Mouse (Mus musculus): ENCODE data around the gene Itgb3bp. TPM values are rescaled to one million over a fixed set of nuclear protein-coding genes. Genes with fewer than 3 reads are reported as not detected.

Gene Itgb3bp
- polyA plus RNA-seq (2012; rRNA removed): 0.92 and 1.1 TPM in 2 replicates

DNA sequence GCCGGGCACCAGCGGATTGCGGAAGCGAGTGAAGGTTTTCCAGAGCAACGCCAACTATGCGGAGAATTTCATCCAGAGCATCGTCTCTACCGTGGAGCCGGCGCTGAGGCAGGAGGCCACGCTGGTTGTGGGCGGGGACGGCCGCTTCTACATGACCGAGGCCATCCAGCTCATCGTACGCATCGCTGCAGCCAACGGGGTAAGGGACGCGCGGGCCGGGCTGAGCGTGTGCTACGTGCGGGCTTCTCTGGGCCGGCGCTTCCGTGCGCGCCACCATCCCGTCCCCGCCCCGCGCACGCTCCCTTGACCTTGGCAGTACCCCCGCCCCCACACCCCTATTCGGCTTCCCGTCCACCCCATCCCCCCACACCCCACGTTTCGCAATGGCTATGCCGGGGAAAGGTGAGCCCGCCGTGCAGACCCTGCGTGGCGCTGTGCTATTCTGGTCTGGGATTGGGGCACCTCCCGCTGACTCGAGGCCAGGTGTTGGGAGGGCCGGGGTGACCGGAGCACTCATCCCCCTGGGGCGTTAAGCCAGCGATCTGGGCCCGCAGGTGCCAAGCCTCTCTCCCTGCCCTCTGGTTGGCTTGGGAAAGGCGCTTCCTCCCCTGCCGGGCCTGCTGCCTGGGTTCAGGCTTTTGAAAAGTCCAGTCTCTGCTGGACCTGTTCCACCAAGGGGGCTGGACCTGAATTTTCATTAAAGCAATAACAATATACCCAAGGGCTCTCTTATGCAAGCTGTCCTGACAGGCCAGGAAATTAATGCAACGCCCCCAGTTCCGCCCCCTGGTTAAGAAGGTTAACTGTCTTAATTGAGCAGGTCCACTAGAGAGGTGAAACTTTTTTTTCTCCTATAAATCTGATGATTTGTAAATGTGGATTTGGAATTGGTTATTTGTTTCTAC lies at the start of gene Itgb3bp:
Itgb3bp (minus strand) TSS at position 201 of the 905 bp plus-strand sequence.
- peak within 1 kb of the TSS; percentile 93 for H3K4me3 ChIP-seq (ENCODE audit: control insufficient read depth, insufficient read depth, low read length)
- H3K27me3 ChIP-seq (ENCODE audit: control insufficient read depth, insufficient read depth, low read length): no peaks in the 10 kb centered on the region
- DNase-seq: peak; percentile 70
- TF ChIP-seq POLR2A (IDR thresholded peaks at IDR 0.05; ENCODE audit: control insufficient read depth, extremely low read depth, insufficient read depth, low read length, poor library complexity) (peak; percentile 44; the same call in 1 of the 2 replicates), CTCF (IDR thresholded peaks at IDR 0.05; ENCODE audit: borderline replicate concordance, control insufficient read depth, extremely low read depth, insufficient read depth, low read length, poor library complexity) (no peak)
- H3K27ac ChIP-seq (ENCODE audit: control insufficient read depth, insufficient read depth, low read length): peak within 1 kb of the TSS; percentile 17
- H3K4me1 ChIP-seq (replicated peaks; ENCODE audit: control insufficient read depth, insufficient read depth, low read length): peaks cover 6% of the 10 kb centered on the region; the same call in 1 of the 2 replicates
- under 1% methylated on average over 57 of the region's 57 CpGs for WGBS
- no peaks in the 10 kb centered on the region for H3K36me3 ChIP-seq (ENCODE audit: control insufficient read depth, insufficient read depth, low read length)

DNA sequence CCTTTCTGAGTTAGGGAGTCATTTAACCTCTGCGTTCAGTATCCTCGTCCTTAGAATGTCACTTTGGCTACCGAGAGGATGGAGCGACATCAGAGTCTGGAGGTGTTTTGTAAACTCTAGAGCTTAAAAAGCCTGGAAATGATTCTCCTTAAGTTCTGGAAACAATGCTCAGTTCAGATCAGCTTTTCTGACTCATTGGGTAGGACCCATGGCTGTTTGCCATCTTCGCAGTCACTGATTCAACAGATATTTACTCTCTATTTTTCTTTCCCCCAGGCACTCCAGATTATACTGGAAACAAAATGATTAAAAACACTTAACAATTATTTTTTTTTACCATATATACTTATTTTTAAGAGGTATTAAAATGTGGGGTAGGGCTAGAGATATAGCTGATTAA lies 49.7 kb upstream of the Itgb3bp start:
- WGBS: 96% methylated on average over 5 of the region's 5 CpGs
- no peak overlapping the region for H3K4me3 ChIP-seq (ENCODE audit: control insufficient read depth, insufficient read depth, low read length)
- no peaks in the 10 kb centered on the region for H3K4me1 ChIP-seq (replicated peaks; ENCODE audit: control insufficient read depth, insufficient read depth, low read length)
- DNase-seq: no peak
- H3K36me3 ChIP-seq (ENCODE audit: control insufficient read depth, insufficient read depth, low read length): no peaks in the 10 kb centered on the region
- H3K27ac ChIP-seq (ENCODE audit: control insufficient read depth, insufficient read depth, low read length): no peak overlapping the region
- no peaks in the 10 kb centered on the region for H3K27me3 ChIP-seq (ENCODE audit: control insufficient read depth, insufficient read depth, low read length)
- no peak for TF ChIP-seq POLR2A (IDR thresholded peaks at IDR 0.05; ENCODE audit: control insufficient read depth, extremely low read depth, insufficient read depth, low read length, poor library complexity)
- no peak for TF ChIP-seq CTCF (IDR thresholded peaks at IDR 0.05; ENCODE audit: borderline replicate concordance, control insufficient read depth, extremely low read depth, insufficient read depth, low read length, poor library complexity)

DNA sequence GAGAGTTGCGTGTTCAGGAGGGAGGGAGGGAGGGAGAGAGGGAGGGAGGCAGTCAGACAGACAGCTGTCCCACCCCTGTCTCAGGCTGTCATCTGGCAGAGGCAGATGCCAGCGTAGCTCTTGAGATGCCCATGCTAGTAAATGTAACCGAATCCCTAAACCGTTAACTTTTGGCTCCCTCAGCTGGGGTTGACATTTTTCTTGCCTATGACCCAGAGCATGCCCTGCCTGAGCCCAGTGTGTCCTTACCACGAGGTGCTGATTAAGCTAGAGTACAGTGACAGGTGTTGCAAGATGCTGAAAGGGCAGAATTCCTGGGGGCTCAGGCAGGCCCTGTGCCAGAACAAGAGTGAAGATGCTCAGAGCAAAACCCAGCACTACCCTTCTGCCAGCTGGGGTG lies 44.8 kb upstream of the Itgb3bp start:
- Histone ChIP-seq H3K4me1 (replicated peaks; ENCODE audit: control insufficient read depth, insufficient read depth, low read length) (no peaks in the 10 kb centered on the region), H3K27ac (ENCODE audit: control insufficient read depth, insufficient read depth, low read length) (no peak overlapping the region), H3K4me3 (ENCODE audit: control insufficient read depth, insufficient read depth, low read length) (no peak overlapping the region), H3K27me3 (ENCODE audit: control insufficient read depth, insufficient read depth, low read length) (no peaks in the 10 kb centered on the region), H3K36me3 (ENCODE audit: control insufficient read depth, insufficient read depth, low read length) (peaks cover 6% of the 10 kb centered on the region; the same call in 1 of the 2 replicates)
- DNase-seq: no peak
- 93% methylated on average over 5 of the region's 5 CpGs for WGBS
- TF ChIP-seq CTCF (IDR thresholded peaks at IDR 0.05; ENCODE audit: borderline replicate concordance, control insufficient read depth, extremely low read depth, insufficient read depth, low read length, poor library complexity) (no peak), POLR2A (IDR thresholded peaks at IDR 0.05; ENCODE audit: control insufficient read depth, extremely low read depth, insufficient read depth, low read length, poor library complexity) (no peak)

DNA sequence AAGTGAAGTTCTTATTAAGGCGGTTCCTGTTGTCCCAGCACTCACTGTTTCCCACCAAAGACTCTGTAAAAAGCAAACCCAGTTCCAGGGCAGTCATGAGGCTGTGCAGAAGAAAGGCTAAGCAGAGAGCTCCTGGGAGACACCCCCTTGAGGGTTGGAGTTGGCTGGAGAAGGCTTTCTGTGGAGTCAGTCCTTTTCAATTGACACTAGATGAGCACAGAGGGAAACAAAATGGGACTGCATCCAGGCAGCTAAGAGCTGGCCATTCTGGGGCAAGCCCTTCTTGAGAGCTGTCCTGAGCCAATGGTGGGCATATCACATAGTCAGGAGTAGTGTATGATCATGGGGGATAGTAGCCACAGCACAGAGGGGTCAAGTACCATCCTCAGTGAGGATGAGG lies 44.3 kb upstream of the Itgb3bp start:
- no peaks in the 10 kb centered on the region for H3K27me3 ChIP-seq (ENCODE audit: control insufficient read depth, insufficient read depth, low read length)
- H3K4me3 ChIP-seq (ENCODE audit: control insufficient read depth, insufficient read depth, low read length): no peak overlapping the region
- no peak overlapping the region for H3K27ac ChIP-seq (ENCODE audit: control insufficient read depth, insufficient read depth, low read length)
- DNase-seq: no peak
- 93% methylated on average over 1 of the region's 1 CpGs for WGBS
- H3K36me3 ChIP-seq (ENCODE audit: control insufficient read depth, insufficient read depth, low read length): peaks cover 6% of the 10 kb centered on the region; the same call in 1 of the 2 replicates
- no peak for TF ChIP-seq CTCF (IDR thresholded peaks at IDR 0.05; ENCODE audit: borderline replicate concordance, control insufficient read depth, extremely low read depth, insufficient read depth, low read length, poor library complexity)
- no peak for TF ChIP-seq POLR2A (IDR thresholded peaks at IDR 0.05; ENCODE audit: control insufficient read depth, extremely low read depth, insufficient read depth, low read length, poor library complexity)
- no peaks in the 10 kb centered on the region for H3K4me1 ChIP-seq (replicated peaks; ENCODE audit: control insufficient read depth, insufficient read depth, low read length)

DNA sequence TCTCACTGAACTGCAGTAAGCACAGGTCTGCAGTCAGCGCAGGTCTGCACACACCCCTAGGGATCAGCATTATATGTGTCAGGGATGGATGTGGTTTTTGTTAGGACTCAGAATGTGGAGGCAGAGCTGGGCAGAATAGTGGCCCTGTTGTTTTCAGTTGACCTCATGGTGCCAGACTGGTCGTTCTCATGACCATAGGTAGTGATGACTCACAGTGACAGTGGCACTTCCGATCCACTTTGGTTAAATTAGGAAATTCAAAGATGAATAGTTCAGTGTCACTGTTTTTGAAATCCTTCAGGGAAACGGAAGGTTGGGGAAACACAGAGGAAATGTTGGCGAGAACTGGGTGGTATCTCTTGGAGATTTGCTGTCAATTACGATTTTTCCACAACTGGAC lies 43.3 kb upstream of the Itgb3bp start:
- Histone ChIP-seq H3K27ac (ENCODE audit: control insufficient read depth, insufficient read depth, low read length) (no peak overlapping the region), H3K4me1 (replicated peaks; ENCODE audit: control insufficient read depth, insufficient read depth, low read length) (no peaks in the 10 kb centered on the region), H3K27me3 (ENCODE audit: control insufficient read depth, insufficient read depth, low read length) (no peaks in the 10 kb centered on the region), H3K4me3 (ENCODE audit: control insufficient read depth, insufficient read depth, low read length) (no peak overlapping the region), H3K36me3 (ENCODE audit: control insufficient read depth, insufficient read depth, low read length) (peaks cover 6% of the 10 kb centered on the region; the same call in 1 of the 2 replicates)
- TF ChIP-seq CTCF (IDR thresholded peaks at IDR 0.05; ENCODE audit: borderline replicate concordance, control insufficient read depth, extremely low read depth, insufficient read depth, low read length, poor library complexity): no peak
- TF ChIP-seq POLR2A (IDR thresholded peaks at IDR 0.05; ENCODE audit: control insufficient read depth, extremely low read depth, insufficient read depth, low read length, poor library complexity): no peak
- 95% methylated on average over 6 of the region's 6 CpGs for WGBS
- no peak for DNase-seq

DNA sequence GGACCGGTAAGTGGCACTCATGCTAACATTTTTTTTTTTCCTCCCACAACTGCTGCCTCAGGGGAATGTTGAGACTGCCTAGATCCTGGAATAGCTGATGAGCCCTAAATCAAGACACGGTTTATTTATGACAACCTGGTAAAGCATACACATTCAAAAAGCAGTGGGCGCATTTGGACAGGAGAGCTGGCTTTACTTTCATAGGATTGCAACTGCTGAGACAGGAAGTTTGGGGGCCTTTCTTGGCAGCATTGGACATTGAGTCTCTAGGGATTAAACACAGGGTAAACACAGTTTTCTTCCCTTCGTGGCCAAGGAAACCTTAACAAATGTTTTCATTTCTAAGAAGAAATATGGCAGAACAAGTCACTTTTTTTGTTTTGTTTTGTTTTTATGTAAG lies 40.5 kb upstream of the Itgb3bp start:
- no peak for TF ChIP-seq POLR2A (IDR thresholded peaks at IDR 0.05; ENCODE audit: control insufficient read depth, extremely low read depth, insufficient read depth, low read length, poor library complexity)
- TF ChIP-seq CTCF (IDR thresholded peaks at IDR 0.05; ENCODE audit: borderline replicate concordance, control insufficient read depth, extremely low read depth, insufficient read depth, low read length, poor library complexity): no peak
- H3K27ac ChIP-seq (ENCODE audit: control insufficient read depth, insufficient read depth, low read length): no peak overlapping the region
- no peaks in the 10 kb centered on the region for H3K4me1 ChIP-seq (replicated peaks; ENCODE audit: control insufficient read depth, insufficient read depth, low read length)
- 98% methylated on average over 4 of the region's 4 CpGs for WGBS
- H3K4me3 ChIP-seq (ENCODE audit: control insufficient read depth, insufficient read depth, low read length): no peak overlapping the region
- H3K36me3 ChIP-seq (ENCODE audit: control insufficient read depth, insufficient read depth, low read length): peaks cover 10% of the 10 kb centered on the region; the same call in 1 of the 2 replicates
- DNase-seq: no peak
- no peaks in the 10 kb centered on the region for H3K27me3 ChIP-seq (ENCODE audit: control insufficient read depth, insufficient read depth, low read length)

Data from thymus, adult 2 months (tissue).